Mouse (Mus musculus) limb, embryonic 12.5 days (tissue): ENCODE data around the gene Lgals12. TPM values are rescaled to one million over a fixed set of nuclear protein-coding genes. Genes with fewer than 3 reads are reported as not detected.

Experiments used
- ATAC-seq: fragments of 200-750 bp; cut with Nextera tagmentation; 2 replicates; pipeline ENCODE4 v1.8.0; 2017; ENCODE audit warnings: low read depth, moderate TSS enrichment; ENCODE audit not compliant: insufficient number of reproducible peaks, insufficient read depth, low FRiP score, low TSS enrichment
- H3K27ac ChIP-seq: fragments of 300-500 bp; sonication (generic); 2 replicates; pipeline ENCODE4 v1.5.1; 2016; ENCODE audit warnings: mild to moderate bottlenecking, moderate library complexity
- H3K27me3 ChIP-seq: fragments of 300-500 bp; sonication (generic); 2 replicates; pipeline ENCODE4 v1.6.1; 2016; ENCODE audit warnings: mild to moderate bottlenecking, moderate library complexity
- H3K36me3 ChIP-seq: fragments of 300-500 bp; sonication (generic); 2 replicates; pipeline ENCODE4 v1.6.1; 2016; ENCODE audit warnings: mild to moderate bottlenecking, moderate library complexity
- H3K4me1 ChIP-seq: fragments of 300-500 bp; sonication (generic); replicated peaks from 2 replicates; pipeline ENCODE4 v1.6.1; 2016
- H3K4me2 ChIP-seq: fragments of 300-500 bp; sonication (generic); 2 replicates; pipeline ENCODE4 v1.6.1; 2016; ENCODE audit warnings: mild to moderate bottlenecking, moderate library complexity
- H3K4me3 ChIP-seq: fragments of 300-500 bp; sonication (generic); replicated peaks from 2 replicates; pipeline ENCODE4 v1.5.1; 2016; ENCODE audit warnings: mild to moderate bottlenecking
- H3K9ac ChIP-seq: fragments of 300-500 bp; sonication (generic); replicated peaks from 2 replicates; pipeline ENCODE4 v1.6.1; 2016; ENCODE audit warnings: mild to moderate bottlenecking, moderate library complexity
- H3K9me3 ChIP-seq: fragments of 300-500 bp; sonication (generic); 2 replicates; pipeline ENCODE4 v1.6.1; 2016; ENCODE audit warnings: mild to moderate bottlenecking, moderate library complexity
- WGBS: fragments of 180-500 bp; shearing (Covaris S2); methylation state at CpG from one replicate; pipeline ENCODE4 v1.1.7; 2016; 5-methylcytosine and 5-hydroxymethylcytosine counted together
- polyA plus RNA-seq: library from polyadenylated mRNA; unstranded; fragments of >200 nt; fragmentation: Nextera tagmentation; extraction: Ambion mirVana; gene quantifications from 2 replicates; pipeline ENCODE4 v1.2.1, GENCODE M21; 2016

The Lgals12 gene
- polyA plus RNA-seq, 1 experiment from 2014 or later = 0.44 TPM

DNA sequence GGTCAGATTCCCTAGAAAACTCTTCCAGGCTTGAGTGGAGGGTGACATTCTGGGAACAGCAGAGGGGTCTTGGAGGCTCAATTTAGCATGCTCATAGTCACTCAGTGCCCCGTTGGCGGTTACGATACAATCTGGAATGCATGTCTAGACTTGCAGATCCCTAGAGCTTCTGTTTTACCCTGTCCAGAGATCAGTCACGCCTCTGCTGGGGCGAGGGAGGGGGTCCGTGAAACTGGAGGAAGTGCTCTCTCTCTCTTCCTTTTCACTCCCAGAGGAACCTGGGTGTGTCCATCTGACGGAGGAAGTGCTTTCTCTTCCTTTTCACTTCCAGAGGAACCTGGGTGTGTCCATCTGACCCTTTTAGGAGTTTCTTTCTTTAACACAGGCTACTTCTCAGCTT, 23.9 kb downstream of the Lgals12 start:
- Histone ChIP-seq H3K36me3 (no peaks in the 10 kb centered on the region), H3K4me1 (peaks cover 4% of the 10 kb centered on the region; the same call in 1 of the 2 replicates), H3K4me2 (no peak overlapping the region), H3K27me3 (no peaks in the 10 kb centered on the region), H3K27ac (no peak overlapping the region), H3K9me3 (peaks cover 2% of the 10 kb centered on the region; the same call in 1 of the 2 replicates), H3K9ac (no peak overlapping the region), H3K4me3 (no peak overlapping the region)
- WGBS = 66% methylated on average over 7 of the region's 7 CpGs
- no peak for ATAC-seq

DNA sequence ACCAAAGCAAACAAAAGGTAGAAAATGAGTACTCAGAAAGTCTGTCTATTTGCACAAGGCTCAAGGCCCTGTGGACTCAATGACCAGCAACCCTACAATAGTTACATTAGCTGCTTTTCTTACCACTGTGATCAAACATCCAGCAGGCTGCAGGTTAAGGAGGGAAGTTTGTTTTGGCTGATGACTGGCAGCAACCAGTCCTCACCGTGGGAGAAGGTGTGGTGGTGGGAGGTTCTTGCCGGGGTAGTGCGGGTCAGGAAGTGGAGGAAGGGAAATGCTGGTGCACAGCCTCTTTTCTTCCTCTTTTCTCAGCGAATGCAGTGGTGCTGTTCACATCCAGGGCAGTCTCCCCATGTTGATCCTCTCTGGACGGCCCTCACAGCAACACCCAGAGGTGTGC, 26.0 kb downstream of the Lgals12 start:
- Histone ChIP-seq H3K9me3 (no peaks in the 10 kb centered on the region), H3K36me3 (no peaks in the 10 kb centered on the region), H3K4me1 (peaks cover 4% of the 10 kb centered on the region; the same call in 1 of the 2 replicates), H3K27me3 (no peaks in the 10 kb centered on the region), H3K4me2 (no peak overlapping the region), H3K4me3 (no peak overlapping the region), H3K27ac (no peak overlapping the region), H3K9ac (no peak overlapping the region)
- no peak for ATAC-seq
- WGBS = 70% methylated on average over 5 of the region's 5 CpGs

DNA sequence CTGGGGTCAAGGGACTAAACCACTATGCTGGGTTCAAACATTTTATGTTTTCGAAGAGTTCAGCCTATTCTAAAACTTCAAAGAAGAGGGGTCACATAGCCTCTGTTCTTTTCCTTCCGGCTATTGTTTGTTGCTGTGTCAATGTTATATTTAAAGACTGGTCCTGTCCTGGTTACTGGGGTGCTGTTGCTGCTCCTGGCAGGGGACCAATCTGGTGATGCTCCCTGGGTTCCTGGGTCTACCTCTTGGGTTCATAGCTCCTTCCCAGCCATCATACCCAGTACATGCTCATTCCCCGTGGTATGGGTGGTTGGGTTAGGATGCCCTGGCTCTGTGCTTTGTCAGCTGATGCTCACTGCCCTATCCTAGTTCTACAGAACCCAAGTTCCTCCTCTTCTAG, 29.3 kb downstream of the Lgals12 start:
- H3K36me3 ChIP-seq = no peaks in the 10 kb centered on the region
- H3K4me3 ChIP-seq = no peak overlapping the region
- H3K9me3 ChIP-seq = no peaks in the 10 kb centered on the region
- H3K9ac ChIP-seq = no peak overlapping the region
- H3K27me3 ChIP-seq = no peaks in the 10 kb centered on the region
- 0 out of 2 replicates have a peak, but pooled peaks cover under 1% of the 10 kb centered on the region for H3K4me1 ChIP-seq
- WGBS = 84% methylated on average over 3 of the region's 3 CpGs
- H3K4me2 ChIP-seq = no peak overlapping the region
- no peak for ATAC-seq
- H3K27ac ChIP-seq = no peak overlapping the region

DNA sequence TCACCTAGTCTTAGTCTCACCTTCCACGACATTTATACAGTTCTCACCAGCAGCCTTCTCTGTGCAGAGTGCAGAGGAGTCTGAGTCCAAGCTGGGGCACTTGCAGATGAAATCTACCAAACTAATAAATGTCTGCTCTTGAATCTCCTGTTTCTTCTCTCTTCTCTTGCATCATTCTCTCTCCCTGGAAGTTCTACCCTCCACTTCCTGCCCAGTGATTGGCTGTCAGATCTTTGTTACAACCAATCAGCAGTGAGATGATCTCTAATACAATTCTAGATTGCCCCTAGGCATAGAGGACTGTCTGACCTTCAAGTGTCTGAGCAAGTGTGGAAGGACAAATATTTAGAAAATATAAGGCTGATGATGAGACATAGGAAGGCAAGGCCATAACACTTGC, 30.8 kb downstream of the Lgals12 start:
- Histone ChIP-seq H3K9me3 (no peaks in the 10 kb centered on the region), H3K27me3 (no peaks in the 10 kb centered on the region), H3K36me3 (no peaks in the 10 kb centered on the region), H3K4me3 (no peak overlapping the region), H3K9ac (no peak overlapping the region), H3K4me2 (no peak overlapping the region), H3K4me1 (no peaks in the 10 kb centered on the region), H3K27ac (no peak overlapping the region)
- no peak for ATAC-seq
- WGBS = 86% methylated on average over 1 of the region's 1 CpGs

DNA sequence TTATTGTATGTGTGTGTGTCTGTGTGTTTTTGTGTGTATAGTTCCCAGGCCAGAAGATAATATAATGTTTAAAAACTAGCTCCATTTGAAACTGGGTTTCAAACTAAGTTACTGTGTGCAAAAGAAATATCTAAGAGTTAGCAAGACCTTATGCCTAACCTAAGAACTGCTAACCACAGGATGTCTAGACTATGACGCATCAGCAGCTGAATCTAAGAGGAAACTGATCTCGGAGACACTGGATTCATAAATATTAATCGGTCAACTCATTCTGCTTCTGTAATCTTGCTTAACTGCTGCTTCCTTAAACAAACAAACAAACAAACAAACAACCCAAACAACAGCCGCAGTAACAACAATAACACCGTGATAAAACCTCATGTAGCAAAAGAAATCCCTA, 37.3 kb downstream of the Lgals12 start:
- 85% methylated on average over 5 of the region's 5 CpGs for WGBS
- H3K4me3 ChIP-seq = no peak overlapping the region
- H3K4me2 ChIP-seq = no peak overlapping the region

DNA sequence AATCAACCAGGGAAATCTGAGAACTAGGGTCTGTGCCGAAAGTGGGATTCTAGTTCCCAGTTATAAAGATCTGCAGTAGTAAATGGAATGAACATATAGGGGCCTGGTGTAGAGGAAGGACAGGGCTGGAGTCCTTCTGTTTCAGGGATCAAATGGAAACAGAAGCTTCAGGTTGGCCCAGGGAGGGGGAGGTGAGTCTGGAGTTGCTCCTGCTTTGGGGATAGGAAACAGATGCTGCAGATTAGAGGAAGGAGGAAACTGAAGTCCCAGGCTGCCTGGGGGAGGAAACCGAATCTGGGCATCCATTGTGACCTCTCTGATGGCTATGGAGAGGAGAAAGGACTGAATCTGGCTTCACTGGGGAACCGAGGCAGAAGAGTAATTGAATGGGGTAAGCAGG, 38.6 kb downstream of the Lgals12 start:
- Histone ChIP-seq H3K9me3 (no peaks in the 10 kb centered on the region), H3K9ac (no peak overlapping the region), H3K4me2 (no peak overlapping the region), H3K27me3 (no peaks in the 10 kb centered on the region), H3K27ac (peak overlapping the region; percentile 72), H3K4me3 (no peak overlapping the region), H3K4me1 (peaks cover 24% of the 10 kb centered on the region), H3K36me3 (no peaks in the 10 kb centered on the region)
- 20% methylated on average over 3 of the region's 3 CpGs for WGBS
- peak; percentile 75 for ATAC-seq

More for the DNA sequence above, 37.3 kb downstream of the Lgals12 start:
- no peak overlapping the region for H3K27ac ChIP-seq
- H3K27me3 ChIP-seq = no peaks in the 10 kb centered on the region
- peaks cover 24% of the 10 kb centered on the region for H3K4me1 ChIP-seq
- no peak for ATAC-seq
- no peak overlapping the region for H3K9ac ChIP-seq
- H3K36me3 ChIP-seq = no peaks in the 10 kb centered on the region
- H3K9me3 ChIP-seq = no peaks in the 10 kb centered on the region

DNA sequence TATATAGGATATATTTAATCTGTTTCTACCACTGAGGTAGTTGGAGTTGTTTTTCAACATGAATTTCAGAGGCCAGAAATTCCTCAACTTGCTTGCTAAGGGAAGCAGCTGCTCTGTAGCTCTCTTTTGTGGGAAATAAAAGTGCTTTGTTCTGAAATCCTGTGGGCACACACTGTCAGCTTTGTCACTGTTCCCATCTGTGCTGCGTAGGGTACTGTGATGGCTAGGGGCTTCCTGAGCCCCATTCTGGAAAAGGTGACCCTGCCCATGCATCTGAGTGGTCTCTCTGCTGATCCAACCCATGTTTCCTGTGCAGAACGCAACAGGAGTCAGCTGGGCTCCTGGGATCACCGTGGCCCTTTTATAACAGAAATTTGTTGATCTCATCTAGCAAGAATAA, 40.2 kb downstream of the Lgals12 start:
- no peak overlapping the region for H3K4me2 ChIP-seq
- no peaks in the 10 kb centered on the region for H3K27me3 ChIP-seq
- H3K9me3 ChIP-seq = no peaks in the 10 kb centered on the region
- no peak overlapping the region; the same call in 1 of the 2 replicates for H3K27ac ChIP-seq
- H3K36me3 ChIP-seq = no peaks in the 10 kb centered on the region
- peaks cover 24% of the 10 kb centered on the region for H3K4me1 ChIP-seq
- WGBS = 81% methylated on average over 3 of the region's 3 CpGs
- no peak overlapping the region for H3K4me3 ChIP-seq
- ATAC-seq = no peak
- no peak overlapping the region for H3K9ac ChIP-seq

DNA sequence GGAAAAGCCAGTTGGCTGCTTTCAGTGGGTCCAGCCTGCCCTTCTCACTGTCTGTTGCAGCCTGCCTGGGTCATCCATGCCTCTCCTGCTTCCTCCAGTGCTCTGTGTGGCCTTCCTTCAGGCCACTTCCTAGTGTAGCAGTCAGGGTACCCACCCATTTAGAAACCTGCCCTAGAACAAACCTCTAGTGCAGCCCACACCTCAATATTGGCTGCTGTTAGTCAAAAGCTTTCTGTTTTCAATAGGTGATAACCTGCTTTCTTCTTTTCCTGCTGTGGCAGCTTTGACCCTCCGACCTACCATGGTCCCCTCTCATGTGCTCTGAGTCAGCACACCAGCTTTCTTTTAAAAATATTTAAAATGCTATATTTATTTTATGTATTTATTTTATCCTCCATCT, 42.5 kb downstream of the Lgals12 start:
- Histone ChIP-seq H3K4me3 (no peak overlapping the region), H3K27me3 (no peaks in the 10 kb centered on the region), H3K36me3 (no peaks in the 10 kb centered on the region), H3K4me1 (peaks cover 24% of the 10 kb centered on the region), H3K9ac (no peak overlapping the region), H3K4me2 (no peak overlapping the region), H3K27ac (no peak overlapping the region), H3K9me3 (no peaks in the 10 kb centered on the region)
- no peak for ATAC-seq
- 85% methylated on average over 1 of the region's 1 CpGs for WGBS

DNA sequence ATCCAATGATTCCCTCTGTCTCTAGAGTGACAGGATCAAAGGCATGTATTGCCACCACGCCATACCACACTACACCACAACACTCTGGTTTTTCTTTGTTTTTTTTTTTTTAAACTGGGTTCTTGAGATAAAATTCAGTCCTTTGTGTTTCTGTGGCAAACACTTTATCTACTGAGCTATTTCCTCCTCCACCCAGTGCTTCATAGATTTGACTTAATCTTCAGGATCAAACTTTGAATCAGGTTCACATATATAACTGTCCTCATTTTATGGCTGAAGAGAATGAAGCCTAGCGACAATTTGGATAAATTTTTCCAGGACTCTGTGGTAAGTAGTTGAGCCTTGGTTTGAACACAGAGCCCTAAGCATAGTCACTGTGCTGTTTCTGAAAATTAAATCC, 43.3 kb downstream of the Lgals12 start:
- no peak overlapping the region for H3K9ac ChIP-seq
- no peak overlapping the region for H3K4me3 ChIP-seq
- no peaks in the 10 kb centered on the region for H3K27me3 ChIP-seq
- H3K4me2 ChIP-seq = no peak overlapping the region
- no peaks in the 10 kb centered on the region for H3K9me3 ChIP-seq
- no peak overlapping the region for H3K27ac ChIP-seq
- no peak for ATAC-seq
- no peaks in the 10 kb centered on the region for H3K36me3 ChIP-seq
- WGBS = 74% methylated on average over 2 of the region's 2 CpGs
- H3K4me1 ChIP-seq = peaks cover 24% of the 10 kb centered on the region

DNA sequence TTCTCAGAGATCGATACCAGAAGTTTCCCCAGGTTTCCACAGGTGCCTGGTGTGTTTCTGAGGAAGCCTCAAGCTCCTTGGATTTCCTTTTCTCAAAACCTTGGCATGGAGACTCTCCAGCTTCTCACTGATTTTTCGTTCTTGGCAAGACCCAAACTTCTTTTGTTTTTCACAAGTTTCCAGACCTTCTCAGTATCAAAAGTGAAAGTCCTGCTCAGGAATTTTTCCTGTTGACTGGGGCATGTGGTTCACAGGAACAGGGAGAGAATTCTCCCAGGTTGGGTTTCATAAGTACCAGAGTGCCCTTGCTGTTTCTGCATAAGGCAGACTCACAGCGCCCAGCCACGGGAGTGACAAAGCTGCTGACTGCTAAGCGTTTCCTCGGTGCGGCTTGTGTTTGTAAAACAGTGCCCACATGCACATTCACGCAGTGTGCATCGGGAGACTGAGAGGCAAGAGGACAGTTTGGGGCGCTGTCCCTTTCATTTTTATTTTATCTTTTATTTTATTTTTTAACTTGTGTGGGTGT, 44.3 kb downstream of the Lgals12 start:
- no peak for ATAC-seq
- H3K9me3 ChIP-seq = no peaks in the 10 kb centered on the region
- no peak overlapping the region for H3K27ac ChIP-seq
- H3K36me3 ChIP-seq = no peaks in the 10 kb centered on the region
- no peak overlapping the region for H3K4me3 ChIP-seq
- H3K9ac ChIP-seq = no peak overlapping the region
- 0 out of 2 replicates have a peak, but pooled peaks cover 5% of the 10 kb centered on the region for H3K27me3 ChIP-seq
- H3K4me2 ChIP-seq = no peak overlapping the region
- H3K4me1 ChIP-seq = peaks cover 24% of the 10 kb centered on the region
- 72% methylated on average over 10 of the region's 10 CpGs for WGBS

DNA sequence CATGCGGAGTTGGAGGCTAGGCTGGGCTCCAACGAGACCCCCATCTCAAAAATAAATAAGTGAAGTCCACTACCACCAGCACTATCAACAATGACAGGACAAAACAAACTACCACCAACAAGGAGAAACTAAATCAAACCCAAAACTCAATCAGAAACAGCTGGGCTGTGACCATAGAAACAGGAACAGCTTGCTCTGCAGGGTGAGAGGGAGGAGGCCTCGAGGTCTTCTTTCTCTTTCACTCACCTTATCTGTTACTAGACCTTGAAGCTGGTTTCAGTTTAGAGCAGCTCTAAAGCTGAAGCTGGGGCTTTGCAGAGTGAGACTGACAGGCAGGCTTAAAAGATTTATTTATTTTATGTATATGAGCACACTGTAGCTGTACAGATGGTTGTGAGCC, 45.5 kb downstream of the Lgals12 start:
- H3K9me3 ChIP-seq = no peaks in the 10 kb centered on the region
- no peak overlapping the region for H3K9ac ChIP-seq
- 66% methylated on average over 3 of the region's 3 CpGs for WGBS
- H3K27ac ChIP-seq = no peak overlapping the region
- H3K27me3 ChIP-seq = 0 out of 2 replicates have a peak, but pooled peaks cover 5% of the 10 kb centered on the region
- no peak overlapping the region for H3K4me3 ChIP-seq
- ATAC-seq = no peak
- H3K4me2 ChIP-seq = no peak overlapping the region
- H3K36me3 ChIP-seq = no peaks in the 10 kb centered on the region
- H3K4me1 ChIP-seq = peaks cover 15% of the 10 kb centered on the region

DNA sequence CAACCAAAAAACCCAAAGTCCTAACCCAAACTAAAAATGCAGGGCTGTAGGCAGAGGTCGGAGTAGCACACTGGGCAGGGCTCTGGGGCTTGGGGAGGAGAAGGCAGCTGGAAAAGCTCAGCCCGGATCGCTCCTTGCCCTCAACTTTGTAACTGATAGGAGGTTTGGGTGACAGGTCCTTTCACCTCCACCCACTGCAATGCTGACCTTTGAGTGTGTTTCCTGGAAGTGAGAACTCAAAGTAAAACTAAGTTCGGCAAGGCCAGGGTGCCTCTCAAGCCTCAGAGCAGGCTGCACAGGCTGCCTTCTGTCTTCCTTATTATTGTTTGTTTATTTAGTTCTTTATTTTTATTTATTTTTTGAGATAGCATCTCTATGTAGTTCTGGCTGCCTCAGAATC, 47.0 kb downstream of the Lgals12 start:
- Histone ChIP-seq H3K4me3 (no peak overlapping the region), H3K27me3 (0 out of 2 replicates have a peak, but pooled peaks cover 5% of the 10 kb centered on the region), H3K4me2 (no peak overlapping the region), H3K27ac (no peak overlapping the region), H3K36me3 (no peaks in the 10 kb centered on the region), H3K9ac (no peak overlapping the region), H3K4me1 (peaks cover 15% of the 10 kb centered on the region), H3K9me3 (no peaks in the 10 kb centered on the region)
- 72% methylated on average over 4 of the region's 4 CpGs for WGBS
- ATAC-seq = no peak
